Mouse (Mus musculus) midbrain, embryonic 10.5 days (tissue): Measurements from ENCODE around the gene Higd1a. TPM values are rescaled to one million over a fixed set of nuclear protein-coding genes. Genes with fewer than 3 reads are reported as not detected.
A peak's percentile ranks its signal among the peaks of the same experiment; 100 is the strongest.

Source experiments
- DNase-seq: peaks from one replicate; pipeline ENCODE4 v3.0.0-alpha.2; 2017; ENCODE audit warnings: low spot score
- H3K27ac ChIP-seq: fragments of 300-500 bp; sonication (generic); replicated peaks from 2 replicates; pipeline ENCODE4 v1.5.1; 2016; ENCODE audit warnings: mild to moderate bottlenecking
- H3K27me3 ChIP-seq: fragments of 300-500 bp; sonication (generic); 2 replicates; pipeline ENCODE4 v1.6.1; 2016; ENCODE audit warnings: low read depth, mild to moderate bottlenecking; ENCODE audit not compliant: poor library complexity, severe bottlenecking
- H3K36me3 ChIP-seq: fragments of 300-500 bp; sonication (generic); 2 replicates; pipeline ENCODE4 v1.6.1; 2016; ENCODE audit warnings: mild to moderate bottlenecking, moderate library complexity
- H3K4me1 ChIP-seq: fragments of 300-500 bp; sonication (generic); 2 replicates; pipeline ENCODE4 v1.6.1; 2016
- H3K4me3 ChIP-seq: fragments of 300-500 bp; sonication (generic); 2 replicates; pipeline ENCODE4 v1.5.1; 2016; ENCODE audit warnings: mild to moderate bottlenecking, moderate library complexity
- H3K9me3 ChIP-seq: fragments of 300-500 bp; sonication (generic); replicated peaks from 2 replicates; pipeline ENCODE4 v1.6.1; 2016; ENCODE audit warnings: mild to moderate bottlenecking
- whole genome bisulfite sequencing: fragments of 180-500 bp; shearing (Covaris S2); methylation state at CpG from one replicate; pipeline ENCODE4 v1.1.7; 2016; 5-methylcytosine and 5-hydroxymethylcytosine counted together
- polyA plus RNA-seq: library from polyadenylated mRNA; unstranded; fragments of >200 nt; fragmentation: Nextera tagmentation; extraction: Ambion mirVana; gene quantifications from 2 replicates; pipeline ENCODE4 v1.2.1, GENCODE M21; 2016

Gene Higd1a
- polyA plus RNA-seq, 1 experiment from 2014 or later: 245 TPM

- WGBS: 46% methylated on average over 6 of the region's 6 CpGs
- H3K36me3 ChIP-seq: no peaks in the 10 kb centered on the region
- no peaks in the 10 kb centered on the region for H3K9me3 ChIP-seq
- 0 out of 2 replicates have a peak overlapping the region, but pooled peaks have one; percentile 38 for H3K27ac ChIP-seq
- no peaks in the 10 kb centered on the region for H3K27me3 ChIP-seq
- peaks cover 27% of the 10 kb centered on the region for H3K4me1 ChIP-seq
- peak; percentile 19 for DNase-seq
- H3K4me3 ChIP-seq: no peak overlapping the region
Measured at GRCm38 (mm10) chr9:121798887-121799520, 59.2 kb downstream of the Higd1a start.

Other genes starting within 250 kb of the Higd1a start
- not detected in 2 replicates for gene Lyzl4, start 216.3 kb downstream of the Higd1a start, polyA plus RNA-seq
- gene Vipr1, start 215.6 kb downstream of the Higd1a start, polyA plus RNA-seq: 0.35 and 0.80 TPM in 2 replicates
- gene Sec22c, start 152.9 kb downstream of the Higd1a start, polyA plus RNA-seq: 18.4 and 21.9 TPM in 2 replicates
- gene Ss18l2, start 148.0 kb downstream of the Higd1a start, polyA plus RNA-seq: 91.8 and 103 TPM in 2 replicates
- 56.1 and 59.5 TPM in 2 replicates for gene Nktr, start 139.2 kb downstream of the Higd1a start, polyA plus RNA-seq
- 4.8 and 6.6 TPM in 2 replicates for gene Zfp651, start 99.0 kb downstream of the Higd1a start, polyA plus RNA-seq
- gene Klhl40, start 80.8 kb downstream of the Higd1a start, polyA plus RNA-seq: 0.15 and 0.16 TPM in 2 replicates
- not detected in 2 replicates for gene Hhatl, start 65.9 kb downstream of the Higd1a start, polyA plus RNA-seq
- 2.4 and 2.9 TPM in 2 replicates for gene Ccdc13, start 18.9 kb downstream of the Higd1a start, polyA plus RNA-seq
- gene Ackr2, start 40.0 kb upstream of the Higd1a start, polyA plus RNA-seq: 0.78 and 0.84 TPM in 2 replicates
- not detected in 2 replicates for gene Cyp8b1, start 57.9 kb upstream of the Higd1a start, polyA plus RNA-seq
- gene Fam198a, start 92.6 kb upstream of the Higd1a start, polyA plus RNA-seq: 0.68 and 0.85 TPM in 2 replicates
- gene Pomgnt2, start 138.7 kb upstream of the Higd1a start, polyA plus RNA-seq: 13.1 and 14.6 TPM in 2 replicates